Mouse (Mus musculus): Measurements from ENCODE around the gene Tmem174.

Gene Tmem174

DNA sequence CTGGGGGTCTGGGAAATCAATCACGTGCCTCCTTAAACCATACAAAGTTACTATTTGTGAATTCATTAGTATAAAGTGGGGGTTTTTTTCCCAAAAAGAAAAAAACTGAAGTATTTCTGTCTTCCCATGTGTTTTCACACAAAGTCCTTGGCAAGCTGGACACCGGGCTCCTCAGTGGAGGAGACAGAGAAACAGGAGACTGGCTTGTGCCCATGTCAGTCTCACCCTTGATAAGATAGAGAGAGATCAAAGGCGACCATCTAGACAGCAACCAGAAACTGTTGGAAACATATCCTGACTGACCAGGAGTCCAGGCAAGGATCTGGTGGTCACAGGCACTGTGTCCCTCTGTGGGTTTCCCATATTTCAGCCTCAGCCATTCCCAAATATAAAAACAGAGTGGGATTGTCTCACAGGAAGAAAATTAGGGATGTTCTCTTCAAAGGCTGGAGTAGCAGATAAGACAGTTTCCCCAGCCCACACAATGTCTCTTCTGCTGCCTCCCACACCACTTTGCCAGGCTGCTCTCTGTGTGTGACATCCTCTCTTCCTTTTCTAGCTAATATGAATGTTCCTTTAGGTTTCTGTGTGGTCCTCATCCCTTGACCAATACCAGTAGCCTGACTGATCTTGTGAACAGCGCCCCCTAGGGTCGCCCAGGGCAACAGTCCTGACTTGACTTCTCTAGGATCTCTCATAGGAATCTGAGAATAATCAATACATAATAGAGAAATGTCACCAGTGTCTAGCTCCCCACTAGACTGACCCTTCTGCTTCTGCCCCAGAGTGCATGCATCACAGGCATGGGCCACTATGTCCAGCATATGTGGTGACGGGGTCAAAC, 3.3 kb downstream of the Tmem174 start:
- peak; percentile 67 for DNase-seq (ENCODE audit: low read depth, low spot score)

DNA sequence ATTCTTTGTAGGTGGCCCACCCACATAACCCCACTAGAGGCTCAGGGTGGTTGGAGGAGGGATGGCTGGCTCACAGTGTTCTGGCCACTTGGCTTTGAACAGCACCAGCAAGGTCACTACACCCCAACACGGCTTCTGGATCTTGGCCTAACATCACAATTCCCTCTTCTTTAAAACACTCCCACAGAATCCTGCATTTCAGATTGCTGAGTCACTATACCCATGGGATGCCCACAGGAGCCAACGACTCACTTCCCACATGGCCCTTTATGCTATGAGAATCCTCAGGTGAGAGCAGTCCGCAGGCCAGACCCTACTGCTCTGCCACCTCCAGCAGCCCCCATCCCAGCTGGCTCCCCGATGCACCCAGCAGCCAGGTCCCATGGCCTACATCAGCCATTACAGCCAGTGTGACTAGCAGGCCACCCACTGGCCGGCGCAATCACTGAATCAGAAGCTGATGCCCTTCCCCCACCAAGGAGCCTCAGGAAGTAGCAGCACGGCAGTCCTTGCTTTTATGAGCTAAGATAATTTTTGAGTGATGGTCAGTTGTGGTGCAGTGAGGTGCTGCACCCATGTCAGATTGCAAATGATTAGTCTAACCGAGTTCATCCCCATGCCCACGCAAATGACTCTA, 4.8 kb downstream of the Tmem174 start:
- peak; percentile 24 for DNase-seq (ENCODE audit: low read depth, low spot score)

DNA sequence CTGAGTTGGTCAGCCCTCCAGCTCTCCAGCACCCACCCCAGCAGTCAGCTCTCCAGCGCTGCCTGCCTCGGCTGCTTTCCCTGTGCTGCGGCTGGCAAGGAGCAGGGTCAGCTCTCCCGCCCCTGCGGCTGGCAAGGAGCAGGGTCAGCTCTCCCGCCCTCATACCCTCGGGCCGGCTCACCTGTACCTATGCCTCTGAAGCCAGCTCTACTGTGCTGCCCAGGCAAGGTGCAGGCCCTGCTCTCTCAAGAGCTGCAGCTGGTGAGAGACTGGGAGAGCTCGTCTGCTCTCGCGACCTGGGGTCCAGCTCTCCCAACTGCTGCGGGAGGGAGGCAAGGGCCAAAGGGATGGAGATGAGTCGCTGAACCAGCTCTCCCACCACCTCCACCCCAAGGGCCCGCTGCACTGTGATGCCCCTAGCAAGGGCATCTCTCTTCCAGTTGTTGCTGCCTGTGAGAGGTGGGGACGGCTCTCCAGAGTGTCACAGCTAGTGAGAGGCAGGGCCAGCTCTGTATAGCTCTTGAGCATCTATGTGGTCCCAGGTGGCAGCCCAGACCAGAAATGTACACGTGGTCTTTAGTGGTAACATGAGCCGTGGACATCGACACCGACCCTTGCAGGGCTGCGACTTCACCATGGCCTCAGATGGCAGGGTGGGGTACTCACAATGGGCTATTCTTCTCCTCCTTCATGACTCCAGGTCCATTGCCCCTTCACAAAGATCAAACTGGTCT, 5.9 kb downstream of the Tmem174 start:
- DNase-seq (ENCODE audit: low read depth, low spot score): no peak

DNA sequence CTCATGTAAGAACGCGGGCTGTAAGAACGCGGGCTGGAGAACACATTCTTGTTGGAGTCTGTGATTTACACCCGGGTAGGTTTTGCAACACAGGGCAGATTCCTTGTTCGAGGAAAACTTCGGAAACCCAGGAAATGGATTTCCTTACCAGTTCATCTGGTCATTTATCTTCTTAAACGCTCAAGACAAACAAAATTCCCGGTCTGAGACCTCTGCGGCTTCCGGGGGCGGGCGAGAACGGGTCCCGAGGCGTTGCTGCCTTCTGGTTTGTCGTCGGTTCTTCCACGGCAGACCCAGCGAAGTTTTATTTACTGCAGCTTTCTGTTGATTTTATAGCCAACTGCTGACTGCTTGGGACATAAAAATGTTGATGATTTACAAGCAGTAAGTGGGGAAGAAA, 10.5 kb downstream of the Tmem174 start:
- no peak for DNase-seq (ENCODE audit: low read depth, low spot score)

DNA sequence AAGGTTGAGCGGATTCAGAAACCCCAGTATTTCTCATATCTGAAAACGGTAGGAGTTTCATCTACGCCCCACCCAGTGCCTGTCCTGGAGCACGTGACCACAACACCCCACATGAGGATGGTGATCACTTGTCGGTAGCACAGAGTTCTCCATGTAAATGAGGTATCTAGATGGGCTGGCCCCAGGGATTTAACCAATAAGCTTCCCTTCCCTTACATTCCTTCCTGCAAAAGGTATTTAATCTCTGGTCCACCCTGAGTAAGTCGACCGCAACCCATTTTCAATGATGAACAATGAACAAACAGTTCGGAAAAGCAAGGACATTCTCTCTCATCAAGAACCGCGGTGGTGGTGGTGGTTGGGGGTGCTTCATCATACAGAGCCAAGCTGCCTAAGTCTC, 12.7 kb downstream of the Tmem174 start:
- DNase-seq (ENCODE audit: low read depth, low spot score): no peak

DNA sequence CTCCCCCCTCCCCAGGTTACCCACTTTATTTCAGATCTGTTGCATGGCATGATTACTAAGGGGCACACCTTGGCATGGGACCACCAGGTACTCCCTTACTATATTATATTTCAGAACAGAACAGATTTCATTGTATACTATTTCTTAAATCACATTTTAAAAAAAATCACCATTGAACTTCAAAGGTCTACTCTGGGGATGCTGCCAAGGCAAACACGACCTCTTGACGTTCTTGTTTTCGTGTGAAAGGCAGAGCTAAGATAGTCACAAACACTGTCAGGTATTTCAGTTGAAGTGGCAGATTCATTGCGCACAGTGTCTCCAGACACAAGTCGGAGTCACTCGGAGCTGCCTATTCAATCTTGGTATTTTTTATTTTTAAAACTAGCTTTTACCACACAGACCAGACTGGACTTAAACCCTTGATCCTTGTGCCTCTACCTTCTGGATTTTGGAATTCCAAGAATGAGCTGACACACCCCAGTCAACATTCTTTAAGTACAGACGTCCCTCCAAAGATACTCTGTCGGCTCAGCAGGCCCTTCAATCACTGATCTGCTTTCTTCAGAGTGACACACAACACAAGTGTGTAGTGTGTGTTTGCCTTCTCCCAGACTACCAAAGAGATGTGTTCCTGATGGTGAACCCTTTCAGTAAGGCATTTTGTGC, 14.2 kb downstream of the Tmem174 start:
- no peak for DNase-seq (ENCODE audit: low read depth, low spot score)

DNA sequence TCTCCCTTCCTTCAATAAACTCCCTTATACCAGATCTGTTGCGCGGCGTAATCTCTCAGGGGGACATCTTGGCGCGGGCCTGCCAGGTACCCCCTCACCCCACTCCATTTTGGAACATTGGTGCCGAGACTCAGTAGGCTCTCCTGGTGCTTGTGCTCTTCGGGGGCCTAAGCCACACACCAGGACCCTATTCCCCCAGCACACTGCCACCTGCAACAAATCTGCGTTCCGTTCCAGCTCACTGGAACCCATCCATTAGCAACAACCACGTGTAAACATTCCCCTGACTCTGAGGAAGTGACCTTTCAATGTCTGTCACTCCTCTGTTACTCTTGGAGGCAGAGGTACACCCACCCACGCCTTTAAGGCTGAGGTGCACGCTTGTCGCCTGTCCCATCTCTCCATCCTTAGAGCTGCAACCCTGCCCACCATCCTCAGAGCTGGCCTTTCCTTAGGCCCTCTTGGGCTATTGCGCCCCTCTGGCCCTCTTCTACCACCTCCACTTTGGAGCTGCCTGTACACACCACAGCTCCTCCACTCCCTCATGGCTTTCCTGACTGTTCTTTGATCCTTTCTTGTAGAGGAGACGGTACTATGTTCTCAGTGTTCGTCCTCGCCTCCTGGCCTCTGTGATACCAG, 19.7 kb downstream of the Tmem174 start:
- no peak for DNase-seq (ENCODE audit: low read depth, low spot score)

DNA sequence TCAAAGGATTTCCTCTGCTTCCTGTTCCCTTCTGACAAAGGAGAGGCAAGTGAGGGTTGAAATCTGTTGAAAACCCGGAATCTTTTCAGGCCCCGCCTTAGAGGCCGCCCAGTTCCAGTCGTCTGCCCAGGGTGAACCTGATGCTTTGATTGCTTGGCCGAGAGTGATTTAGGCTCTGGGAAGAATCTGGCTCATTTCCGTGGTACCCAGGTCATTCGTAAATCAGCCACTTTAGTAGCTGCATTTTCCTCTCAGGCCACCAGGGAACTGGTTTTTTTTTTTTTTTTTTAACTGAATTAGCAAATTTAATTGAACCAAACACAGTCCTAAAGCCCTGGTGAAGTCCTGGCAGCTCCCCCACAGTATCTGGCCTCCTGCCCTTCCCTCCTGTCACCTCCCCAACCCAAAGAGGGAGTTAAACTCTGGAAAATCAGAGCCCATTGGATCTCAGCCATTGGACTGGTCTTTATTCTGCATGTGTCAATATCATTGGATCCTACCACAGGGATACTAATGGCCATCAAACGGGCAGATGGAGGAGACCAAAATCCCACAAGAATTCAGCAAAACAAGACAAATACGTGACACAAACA, 29.2 kb downstream of the Tmem174 start:
- DNase-seq (ENCODE audit: low read depth, low spot score): no peak

DNA sequence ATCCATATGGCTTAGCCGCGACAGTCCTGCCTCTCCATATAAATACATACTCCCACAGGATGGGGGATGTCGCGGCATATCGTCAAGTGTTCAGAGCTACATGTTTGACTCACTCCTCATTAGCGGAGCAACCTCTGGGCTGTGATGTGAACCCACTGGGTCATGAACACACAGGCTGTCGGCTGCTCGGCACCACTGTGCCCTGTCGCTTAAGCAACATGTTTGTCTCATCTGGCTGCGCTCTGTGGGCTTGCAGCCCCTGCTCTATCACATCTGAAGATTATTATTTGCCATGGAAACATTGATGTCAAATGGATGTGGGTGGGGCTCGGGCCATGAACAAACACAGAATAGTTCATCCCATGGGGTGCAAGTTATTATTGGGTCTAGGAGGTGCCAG, 33.4 kb downstream of the Tmem174 start:
- DNase-seq (ENCODE audit: low read depth, low spot score): no peak

DNA sequence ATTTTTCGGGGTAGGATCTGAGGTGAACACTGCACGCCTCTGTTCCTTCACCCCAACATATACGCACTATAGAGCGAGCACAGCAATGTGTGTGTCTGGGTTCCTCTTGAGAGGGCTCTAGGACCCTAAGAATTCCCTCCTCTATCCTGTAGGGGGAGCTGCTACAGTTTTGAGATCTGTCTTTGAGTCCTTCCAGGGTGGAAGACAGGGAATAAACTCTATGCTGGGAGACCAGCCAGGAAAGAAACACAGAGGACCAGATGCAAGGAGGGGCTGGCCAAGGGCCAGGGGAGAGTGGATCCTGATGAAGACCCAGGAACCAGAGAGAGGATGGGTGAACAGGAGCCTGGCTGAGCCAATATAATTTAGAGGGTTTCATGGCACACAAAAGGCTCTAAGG, 40.5 kb downstream of the Tmem174 start:
- DNase-seq (ENCODE audit: low read depth, low spot score): no peak

DNA sequence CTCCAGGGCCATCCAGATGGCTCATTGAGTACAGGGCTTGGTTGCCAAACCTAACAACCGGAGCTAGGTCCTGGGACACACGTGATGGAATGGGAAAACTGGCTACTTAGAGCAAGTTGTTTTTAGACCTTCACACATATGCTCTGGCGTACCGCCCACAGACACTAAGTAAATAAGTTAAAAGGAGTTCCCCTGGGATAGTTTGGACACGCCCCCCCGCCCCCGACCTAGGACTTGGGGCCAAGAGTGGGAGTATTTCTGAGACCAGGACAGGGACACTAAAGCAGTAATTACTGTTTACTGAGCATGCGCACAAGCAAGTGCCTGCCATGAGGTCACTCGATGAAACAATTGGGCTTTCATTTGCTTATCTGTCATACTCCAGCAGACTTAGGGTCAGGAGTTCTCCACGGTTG, 42.5 kb downstream of the Tmem174 start:
- no peak for DNase-seq (ENCODE audit: low read depth, low spot score)

DNA sequence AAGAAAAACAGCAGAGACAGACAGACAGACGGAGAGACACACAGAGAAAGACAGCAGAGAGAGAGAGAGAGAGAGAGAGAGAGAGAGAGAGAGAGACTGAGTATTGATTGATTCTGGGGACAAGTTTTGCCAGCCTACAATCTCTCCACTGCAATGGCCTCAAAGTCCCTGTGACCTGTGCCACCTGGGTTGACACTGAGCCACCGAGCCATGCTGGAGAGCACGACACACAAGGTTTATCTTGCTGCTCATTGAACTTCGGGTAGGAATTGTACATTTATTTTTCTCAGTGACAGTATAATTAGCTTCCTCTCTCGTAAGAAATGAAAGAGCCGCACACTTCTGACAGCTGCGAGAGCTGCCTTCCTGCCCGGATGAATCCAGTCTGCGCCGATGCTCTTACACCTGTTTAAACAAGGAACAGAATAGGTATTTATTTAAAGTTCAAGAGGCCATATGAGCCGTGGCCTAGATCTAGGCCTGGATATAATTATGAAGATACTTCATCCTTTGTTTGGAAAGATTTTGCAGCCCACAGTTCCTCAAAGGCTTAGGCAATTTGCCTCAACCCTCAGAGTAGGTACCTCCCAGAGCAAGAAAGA, 43.2 kb downstream of the Tmem174 start:
- DNase-seq (ENCODE audit: low read depth, low spot score): no peak

DNA sequence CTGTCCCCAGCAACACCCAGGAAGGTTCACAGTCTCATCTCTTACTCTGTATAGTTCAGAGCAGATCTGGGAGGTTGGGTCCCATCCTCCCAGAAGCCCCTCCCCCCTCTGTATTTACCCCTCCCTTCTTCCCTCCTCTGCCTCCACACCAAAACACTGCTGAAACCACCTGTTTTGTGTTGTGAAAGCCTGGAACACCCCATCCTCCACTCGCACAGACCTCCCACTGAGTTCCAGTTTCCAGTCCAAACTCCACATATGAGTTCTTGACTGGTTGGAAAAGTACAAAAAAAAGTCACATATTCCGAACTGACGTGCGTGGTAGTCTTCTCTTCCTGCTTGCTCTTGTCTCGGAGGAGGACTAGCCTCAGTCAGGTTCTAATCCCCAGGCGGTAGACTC, 45.8 kb downstream of the Tmem174 start:
- peak; percentile 36 for DNase-seq (ENCODE audit: low read depth, low spot score)

DNA sequence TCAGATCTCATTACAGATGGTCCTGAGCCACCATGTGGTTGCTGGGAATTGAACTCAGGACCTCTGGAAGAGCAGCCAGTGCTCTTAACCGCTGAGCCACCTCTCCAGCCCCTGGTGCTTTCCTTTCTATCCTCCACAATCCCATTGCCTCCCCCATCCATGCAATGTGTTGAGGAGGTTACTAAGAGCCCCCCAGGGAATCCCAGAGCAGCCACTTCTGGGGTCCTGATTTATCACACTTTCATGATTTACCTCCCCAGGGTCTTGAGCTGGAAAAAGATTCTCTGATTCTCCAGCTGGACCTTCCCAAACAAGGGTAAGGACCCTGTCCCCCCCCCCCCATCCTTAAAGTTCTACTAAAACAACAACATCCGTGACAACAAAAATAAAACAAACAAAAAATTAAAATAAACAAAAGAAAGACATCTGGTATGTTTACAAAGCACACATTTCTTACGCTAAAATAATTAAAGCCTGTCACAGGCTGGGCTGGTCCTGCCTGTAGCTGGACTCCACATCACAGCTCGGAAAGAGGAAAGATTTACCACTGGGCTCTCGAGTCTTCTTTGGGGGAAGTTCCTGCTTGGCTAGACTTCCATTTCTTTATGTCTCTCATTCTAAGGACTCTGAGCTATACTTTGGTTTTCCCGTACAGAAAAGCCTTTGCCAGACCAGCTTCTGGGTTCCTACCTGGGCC, 46.4 kb downstream of the Tmem174 start:
- DNase-seq (ENCODE audit: low read depth, low spot score): no peak

DNA sequence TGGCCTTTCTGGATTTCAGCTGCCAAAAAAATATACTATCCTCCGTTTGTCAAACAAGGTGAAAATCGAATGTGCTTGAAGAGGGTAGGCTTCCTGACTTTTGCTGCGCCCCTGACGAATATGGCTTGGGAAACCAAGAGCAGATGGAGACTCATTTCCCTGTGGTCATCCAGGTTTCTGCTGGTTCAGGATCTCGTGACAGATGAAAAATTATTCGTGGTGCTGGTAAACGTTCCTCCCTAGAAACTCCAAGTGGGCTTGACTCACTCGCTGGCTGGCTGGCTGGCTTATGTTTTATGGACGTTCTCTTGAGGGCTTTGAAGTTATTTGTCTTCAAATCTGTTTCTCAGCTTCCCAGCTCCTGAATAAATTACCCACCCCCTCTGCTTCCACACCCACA, 47.6 kb downstream of the Tmem174 start:
- DNase-seq (ENCODE audit: low read depth, low spot score): no peak

DNA sequence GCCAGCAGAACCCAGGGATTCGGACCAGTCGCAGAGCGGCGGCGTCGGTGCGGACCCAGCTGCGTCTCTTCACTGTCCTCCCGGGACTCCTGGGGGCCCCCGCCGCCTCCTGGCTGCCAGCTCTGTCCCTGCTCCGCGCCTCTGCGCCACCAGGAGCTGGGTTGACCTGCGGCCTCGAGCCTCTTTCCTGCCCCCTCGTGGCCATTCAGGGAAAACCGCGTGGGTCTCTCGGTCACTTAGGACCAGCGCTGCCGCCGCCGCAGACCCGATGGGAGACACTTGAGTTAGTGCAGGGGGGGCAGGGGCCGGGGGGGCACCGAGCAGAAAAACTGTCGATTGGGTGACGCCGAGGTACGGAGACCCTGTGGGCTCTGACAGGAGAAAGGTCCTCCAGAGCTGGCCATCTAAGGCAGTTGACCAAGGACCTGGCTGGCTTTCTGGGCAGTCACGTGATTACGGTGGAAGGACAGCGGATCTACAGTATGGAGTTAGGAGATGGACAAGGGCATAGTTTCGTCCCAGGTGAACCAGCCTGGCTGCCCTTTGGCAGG, 48.2 kb downstream of the Tmem174 start:
- peak; percentile 81 for DNase-seq (ENCODE audit: low read depth, low spot score)

DNA sequence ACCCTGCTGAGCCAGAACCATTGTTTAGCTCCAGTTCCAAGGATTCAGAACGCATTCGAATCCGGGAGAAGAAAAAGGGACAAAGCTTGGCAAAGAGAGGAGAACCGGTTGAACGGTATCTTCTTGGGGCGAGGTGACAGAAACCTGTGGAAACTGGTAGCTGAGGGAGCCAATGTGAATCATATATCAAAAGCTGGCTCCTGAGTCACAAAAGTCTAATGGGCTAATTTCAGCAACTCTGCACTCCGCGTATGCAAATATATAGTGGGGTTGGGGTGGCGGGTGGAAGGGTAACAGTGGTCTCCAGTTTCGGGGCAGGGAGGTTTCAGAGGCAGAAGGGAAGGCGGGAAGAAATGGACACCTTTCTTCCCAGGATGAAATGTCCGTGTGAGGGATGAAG, 48.7 kb downstream of the Tmem174 start:
- DNase-seq (ENCODE audit: low read depth, low spot score): no peak

DNA sequence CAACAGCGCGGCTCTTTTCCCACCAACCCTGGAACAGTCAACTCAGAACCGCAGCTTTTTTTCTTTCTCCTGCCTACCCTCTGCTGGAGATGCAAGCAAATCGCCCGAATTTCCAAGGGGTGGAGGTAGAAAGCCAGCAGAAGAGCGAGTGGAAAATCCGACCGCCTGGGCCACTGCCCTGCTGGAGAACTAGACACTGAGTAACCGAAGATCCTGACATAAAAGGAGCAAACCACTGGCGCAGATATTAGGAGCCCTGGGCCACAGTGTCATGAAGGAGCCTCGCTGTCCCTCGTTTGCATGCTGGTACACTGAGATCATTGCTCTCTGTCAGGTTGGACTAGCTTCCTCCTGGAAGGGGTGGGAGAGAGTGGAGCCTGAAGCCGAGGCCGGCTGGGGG, 49.6 kb downstream of the Tmem174 start:
- DNase-seq (ENCODE audit: low read depth, low spot score): peak; percentile 68

DNA sequence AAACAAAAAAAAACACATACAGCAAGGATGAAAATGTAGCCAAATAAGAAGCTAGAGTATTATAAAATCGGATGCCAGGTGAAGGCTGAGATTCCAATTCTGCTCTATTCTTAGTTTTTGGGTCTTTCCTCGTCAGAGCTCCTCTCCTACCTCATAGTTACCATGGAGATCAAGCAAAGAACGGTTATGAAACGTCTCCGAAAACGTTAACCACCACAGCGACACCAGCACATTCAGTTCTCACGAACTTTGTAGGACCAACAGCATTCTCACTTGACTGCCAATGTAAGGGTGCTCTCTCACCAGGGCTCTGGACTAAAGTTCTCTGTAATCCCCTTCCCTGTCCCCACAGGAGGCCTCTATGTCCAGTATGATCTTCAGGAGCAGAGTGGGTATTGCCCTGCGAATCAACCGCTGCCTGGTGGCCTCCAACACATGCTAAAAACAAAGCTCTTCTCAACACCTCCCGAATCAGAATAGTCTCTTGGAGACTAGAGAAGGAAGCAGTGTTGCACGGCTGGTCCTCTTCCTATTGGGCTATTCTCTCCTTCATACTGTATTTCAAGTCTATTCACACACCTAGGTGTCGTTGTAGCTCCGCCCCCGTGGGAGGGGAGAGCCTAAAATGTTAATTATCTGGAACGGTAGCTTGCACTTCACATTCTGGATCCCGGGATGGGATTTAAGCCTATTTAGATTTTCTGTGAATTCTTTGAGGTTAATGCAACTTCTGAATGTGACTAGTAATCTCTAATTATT, 50.2 kb downstream of the Tmem174 start:
- peak; percentile 87 for DNase-seq (ENCODE audit: low read depth, low spot score)

Data from brain, adult 2 months (tissue).